Mouse (Mus musculus) small intestine, adult 2 months (tissue): Measurements from ENCODE around the gene Castor2.

Experiments
- CTCF ChIP-seq: fragments of 200-500 bp; IDR thresholded peaks from 2 replicates; pipeline ENCODE4 v1.5.1; 2012; ENCODE audit warnings: low read depth, mild to moderate bottlenecking, control low read depth, inconsistent platforms, low read length, moderate library complexity, mixed read lengths; ENCODE audit not compliant: insufficient replicate concordance, insufficient read length; ENCODE audit errors: extremely low read depth
- POLR2A ChIP-seq: fragments of 200-500 bp; IDR thresholded peaks from 2 replicates; pipeline ENCODE4 v1.6.1; 2012; ENCODE audit warnings: low read depth, mild to moderate bottlenecking, control low read depth, inconsistent platforms, low read length, moderate library complexity

- no peak for TF ChIP-seq CTCF
- TF ChIP-seq POLR2A = no peak
Observed at GRCm38 (mm10) chr5:134155916-134156466, 56.5 kb downstream of the Castor2 start.
